Mouse (Mus musculus): Measurements from ENCODE around the gene Pnmt. TPM values are rescaled to one million over a fixed set of nuclear protein-coding genes. Genes with fewer than 3 reads are reported as not detected.

Pnmt gene
- total RNA-seq, 2 experiments from 2014 or later: 0.28 to 0.77 TPM

DNA sequence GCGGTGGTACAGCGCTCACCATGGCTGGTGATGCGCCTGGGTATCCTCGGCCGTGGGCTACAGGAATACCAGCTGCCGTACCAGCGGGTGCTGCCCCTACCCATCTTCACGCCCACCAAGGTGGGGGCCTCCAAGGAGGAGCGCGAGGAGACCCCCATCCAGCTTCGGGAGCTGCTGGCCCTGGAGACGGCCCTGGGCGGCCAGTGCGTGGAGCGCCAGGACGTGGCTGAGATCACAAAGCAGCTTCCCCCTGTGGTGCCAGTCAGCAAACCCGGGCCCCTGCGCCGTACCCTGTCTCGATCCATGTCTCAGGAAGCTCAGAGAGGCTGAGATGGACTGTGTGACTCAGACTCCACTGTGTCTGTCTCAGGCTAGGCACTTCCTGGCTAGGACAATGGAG lies 2.0 kb upstream of the Pnmt start:
- DNase-seq: peak; percentile 22

DNA sequence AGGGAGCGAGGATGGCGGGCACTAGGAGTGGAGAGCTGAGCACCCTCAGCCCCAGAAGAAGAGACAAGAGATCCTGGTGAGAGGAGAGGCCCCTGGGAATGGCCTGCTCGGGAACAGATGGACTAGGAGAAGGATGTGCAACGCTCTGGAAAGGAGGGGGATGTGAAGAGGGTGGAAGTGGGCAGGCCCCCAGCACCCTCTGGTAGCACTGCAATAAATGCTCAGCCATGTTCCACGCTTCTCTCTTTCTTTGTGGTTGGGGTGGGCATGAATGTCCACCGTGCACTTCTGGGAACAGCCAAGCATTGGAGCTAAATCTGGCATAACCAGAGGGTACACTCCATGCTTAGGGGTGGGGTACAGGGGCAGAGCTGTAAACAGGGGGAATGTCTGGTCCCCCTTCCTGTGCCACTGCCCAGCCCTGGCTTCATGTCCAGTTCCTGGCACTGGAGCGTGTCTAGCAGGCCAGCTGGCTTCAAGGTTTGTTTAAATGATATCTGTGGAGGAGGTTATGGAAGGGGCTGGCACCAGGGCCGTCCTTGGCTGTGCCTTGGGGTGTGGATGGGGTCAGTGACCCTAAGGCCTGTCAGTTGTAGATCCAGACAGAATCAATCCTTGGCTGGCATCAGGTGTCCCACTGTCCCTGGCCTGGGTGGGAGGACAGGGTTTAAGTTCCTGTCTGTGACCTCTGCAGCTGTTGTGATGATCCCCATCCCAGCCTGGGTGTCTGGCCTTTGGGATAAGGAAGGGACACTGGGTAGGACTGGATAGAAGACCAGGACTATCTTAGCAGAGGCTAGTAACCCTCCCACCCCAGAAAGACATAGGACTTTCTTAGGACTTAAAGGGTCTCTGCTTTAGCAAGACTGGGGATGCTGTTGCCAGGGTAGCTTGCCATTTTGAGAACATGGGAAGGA lies 1.3 kb upstream of the Pnmt start:
- DNase-seq: peak; percentile 71

DNA sequence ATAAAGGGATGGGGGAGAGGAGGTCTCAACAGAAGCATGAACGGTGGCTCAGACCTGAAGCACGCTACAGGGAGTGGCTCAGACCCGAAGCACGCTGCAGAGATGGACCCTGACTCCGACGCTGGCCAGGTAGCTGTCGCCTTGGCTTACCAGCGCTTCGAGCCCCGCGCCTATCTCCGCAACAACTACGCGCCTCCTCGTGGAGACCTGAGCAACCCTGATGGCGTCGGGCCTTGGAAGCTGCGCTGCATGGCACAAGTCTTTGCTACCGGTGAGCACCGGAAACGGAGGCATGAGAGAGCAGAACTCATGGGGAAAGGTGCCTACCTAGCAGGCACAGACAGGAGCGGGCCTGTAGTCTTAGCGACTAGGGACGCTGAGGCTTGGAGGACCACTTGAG lies 346 bp downstream of the Pnmt start:
- peak; percentile 9 for DNase-seq

DNA sequence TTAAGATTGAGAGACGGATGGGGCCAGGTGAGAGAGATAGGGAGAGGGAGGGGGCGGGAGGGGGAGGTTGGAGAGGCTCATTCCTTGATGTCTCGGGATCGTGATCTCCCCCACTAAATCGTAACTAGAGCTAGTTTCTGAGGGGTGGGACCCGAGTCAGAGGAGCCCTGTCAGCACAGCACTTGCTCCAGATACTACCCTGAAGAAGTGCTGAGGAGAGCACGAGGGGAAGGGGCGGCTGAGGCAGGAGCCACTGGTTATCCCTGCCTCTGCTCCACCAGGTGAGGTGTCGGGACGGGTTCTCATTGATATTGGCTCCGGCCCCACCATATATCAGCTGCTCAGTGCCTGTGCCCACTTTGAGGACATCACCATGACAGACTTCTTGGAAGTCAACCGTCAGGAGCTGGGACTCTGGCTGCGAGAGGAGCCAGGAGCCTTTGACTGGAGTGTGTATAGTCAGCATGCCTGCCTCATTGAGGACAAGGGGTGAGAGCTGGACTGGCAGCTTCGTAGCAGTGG lies 867 bp downstream of the Pnmt start:
- peak; percentile 10 for DNase-seq

DNA sequence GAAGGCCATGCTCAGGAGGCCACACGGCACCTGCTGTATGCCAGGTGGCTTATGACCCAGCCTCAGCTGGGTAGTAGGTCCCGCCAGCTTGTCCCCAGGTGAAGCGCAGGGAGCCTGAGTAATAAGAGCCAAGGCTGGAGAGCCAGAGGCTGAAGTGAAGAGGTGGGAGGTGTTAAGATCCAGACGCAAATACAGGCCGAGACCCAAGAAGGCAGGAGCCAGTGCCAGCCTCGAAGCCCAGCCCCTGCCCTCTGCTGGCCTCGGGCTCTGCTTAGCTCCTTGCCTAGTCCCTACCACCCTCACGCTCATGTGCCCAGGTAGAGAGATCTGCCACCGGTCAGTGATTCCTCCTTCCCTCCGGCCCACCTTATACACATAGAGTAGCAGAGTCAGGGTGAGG lies 2.0 kb downstream of the Pnmt start:
- DNase-seq: no peak

DNA sequence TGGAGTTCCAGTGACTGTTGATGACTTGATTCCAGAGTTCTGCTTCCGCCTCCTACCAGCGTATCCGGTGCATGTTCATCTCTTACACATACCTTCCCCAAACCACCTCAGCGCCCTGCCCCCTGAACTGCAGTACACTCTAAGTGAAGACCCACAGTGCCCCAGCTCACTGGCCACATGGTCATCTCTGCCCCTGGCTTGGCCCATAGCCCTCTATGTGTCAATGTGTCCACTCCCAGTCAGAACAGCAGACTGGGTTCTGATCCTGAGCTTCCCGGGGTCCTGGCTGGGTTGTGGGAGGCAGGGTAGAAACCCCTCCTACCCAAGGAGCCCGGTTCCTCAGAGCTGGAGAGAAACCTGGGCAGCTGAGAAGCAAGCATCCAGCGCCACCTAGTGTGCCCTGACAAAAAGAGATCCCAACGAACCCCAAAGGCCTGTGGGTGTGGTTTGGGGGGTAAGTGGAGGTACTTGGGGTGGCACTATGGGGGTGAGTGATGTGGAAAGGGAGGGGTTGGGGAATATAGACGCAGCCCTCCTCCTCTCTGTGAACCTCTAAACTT lies 3.1 kb downstream of the Pnmt start:
- peak; percentile 49 for DNase-seq

DNA sequence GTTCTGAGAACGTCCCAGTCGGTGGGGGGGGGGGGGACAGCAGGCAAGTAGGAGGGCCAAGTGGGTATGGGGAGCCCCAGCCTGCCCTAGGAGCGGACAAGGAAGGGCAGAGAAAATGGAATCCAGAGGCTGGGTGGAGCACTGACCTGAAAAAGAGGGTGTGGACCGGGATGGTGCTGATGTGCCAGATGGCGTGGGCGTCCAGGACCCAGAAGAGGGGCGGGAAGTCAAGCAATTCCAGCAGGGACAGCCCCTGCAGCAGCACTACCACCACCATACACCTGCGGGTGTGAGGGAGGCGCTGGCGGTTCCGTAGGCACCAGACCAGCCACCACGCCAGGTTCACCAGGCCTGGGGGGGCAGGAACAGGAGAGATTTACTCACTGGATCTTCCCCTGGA lies 3.9 kb downstream of the Pnmt start:
- no peak for DNase-seq

DNA sequence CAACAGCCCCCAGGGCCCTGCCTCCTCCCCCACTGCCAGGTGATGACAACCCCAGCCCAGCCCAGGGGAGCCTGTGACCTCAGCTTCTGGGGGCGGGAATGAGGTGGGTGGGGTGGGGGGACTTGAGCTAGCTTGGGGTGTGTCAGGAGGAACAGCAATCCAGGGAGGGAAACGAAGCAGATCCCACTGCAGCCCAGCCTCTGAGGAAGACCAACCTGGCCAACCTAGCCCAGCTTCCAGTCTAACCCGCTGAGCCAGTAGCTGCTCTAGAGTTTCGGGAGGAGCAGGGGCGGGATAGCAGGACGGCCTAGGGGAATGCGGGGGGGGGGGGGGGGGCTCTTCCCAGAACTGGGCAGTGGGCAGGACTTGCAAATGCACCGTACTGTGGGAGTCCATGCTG lies 5.8 kb downstream of the Pnmt start:
- no peak for DNase-seq

DNA sequence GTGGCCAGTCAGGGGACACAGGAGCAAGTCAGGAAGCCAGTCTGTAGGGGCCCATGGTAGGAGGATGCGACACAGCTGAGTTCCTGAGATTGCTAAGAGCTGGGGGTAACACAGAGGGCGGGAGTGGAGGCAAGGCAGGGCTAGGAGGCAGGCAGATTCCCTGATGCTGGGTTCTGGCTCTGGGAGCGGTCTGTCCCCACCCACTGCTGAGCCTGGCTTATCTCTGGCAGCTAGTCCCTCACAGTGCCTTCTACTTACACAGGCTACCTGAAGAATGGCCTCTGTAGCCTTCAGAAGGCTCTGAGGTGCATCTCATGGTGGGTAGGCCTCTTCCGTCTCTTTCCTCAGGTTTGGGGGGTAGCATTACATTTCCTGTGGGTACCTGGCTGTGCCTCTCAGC lies 6.4 kb downstream of the Pnmt start:
- DNase-seq: no peak

DNA sequence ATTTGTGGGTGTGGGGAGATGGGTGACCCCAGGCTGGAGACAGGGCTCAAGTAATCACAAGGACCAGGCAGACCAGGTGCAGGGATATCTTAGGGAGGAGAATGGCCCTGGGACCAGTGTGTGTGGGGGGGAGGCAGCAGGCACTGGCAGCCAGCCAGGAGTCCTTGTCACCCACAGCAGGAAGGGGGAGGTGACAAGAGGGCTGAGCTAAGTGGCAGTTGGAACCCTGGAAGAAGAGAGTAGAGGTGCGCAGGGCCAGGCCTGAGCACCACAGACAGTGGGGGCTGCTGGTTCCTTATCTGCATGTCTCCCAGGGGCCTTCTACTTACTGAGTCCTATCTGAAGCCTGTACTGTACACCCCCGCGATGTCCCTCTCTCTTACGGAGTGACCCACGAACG lies 7.1 kb downstream of the Pnmt start:
- peak; percentile 35 for DNase-seq

DNA sequence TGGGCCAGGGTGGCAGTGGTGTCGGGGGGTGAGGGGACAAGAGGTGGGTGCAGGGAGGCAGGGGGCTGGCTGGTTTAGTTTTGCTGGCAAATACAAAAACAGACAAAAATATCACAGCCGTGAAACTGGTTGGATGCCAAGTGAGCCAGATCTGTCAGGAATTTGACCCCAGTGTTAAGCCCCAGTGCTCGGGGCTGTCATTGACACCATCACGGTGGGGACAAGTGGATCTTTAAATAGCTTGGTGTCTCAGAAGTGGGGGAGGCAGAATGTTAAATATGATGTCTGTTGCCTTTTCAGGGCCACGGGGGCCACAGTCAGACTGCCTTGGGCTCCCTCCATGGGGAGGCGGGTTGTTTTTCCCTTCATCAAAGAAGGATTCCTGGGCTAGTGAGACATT lies 8.1 kb downstream of the Pnmt start:
- DNase-seq: peak; percentile 21

DNA sequence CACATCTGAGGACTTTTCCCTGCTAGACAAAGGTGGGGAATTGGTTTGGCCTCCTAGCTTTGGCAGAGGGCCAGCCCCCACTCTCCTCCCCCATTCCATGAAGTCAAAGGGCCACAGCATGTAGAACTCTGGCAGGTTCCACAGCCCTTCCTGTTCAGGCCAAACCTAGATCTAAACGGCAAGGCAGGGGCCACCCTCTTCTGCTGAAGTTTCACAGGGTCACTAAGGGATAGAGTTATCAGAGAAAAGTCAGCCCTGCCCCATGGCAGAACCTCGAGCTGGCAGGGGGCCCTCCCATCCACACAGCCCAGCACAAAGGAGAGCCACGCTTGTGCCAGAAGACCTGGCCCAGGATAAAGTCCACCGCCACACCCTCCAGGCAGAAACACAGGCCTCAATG lies 8.8 kb downstream of the Pnmt start:
- peak; percentile 28 for DNase-seq

DNA sequence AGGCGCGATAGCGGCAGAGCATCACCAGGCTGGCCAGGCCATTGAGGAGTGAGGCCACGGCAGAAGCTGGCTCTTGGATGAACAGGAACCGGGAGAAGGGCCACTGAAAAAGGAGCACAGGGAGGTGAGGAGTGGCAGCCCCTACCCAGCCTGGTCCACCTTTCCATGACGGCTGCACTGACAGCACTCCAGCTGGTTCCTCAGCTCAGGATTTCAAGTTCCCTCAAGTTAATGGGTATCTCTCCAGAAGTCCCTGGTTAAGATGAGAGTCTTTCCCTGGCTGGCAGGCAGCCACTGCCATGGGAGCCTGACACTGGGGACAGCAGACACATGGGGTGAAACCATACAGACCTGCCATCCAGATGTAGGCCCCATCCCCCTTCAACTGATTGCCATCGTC lies 11.7 kb downstream of the Pnmt start:
- no peak for DNase-seq

DNA sequence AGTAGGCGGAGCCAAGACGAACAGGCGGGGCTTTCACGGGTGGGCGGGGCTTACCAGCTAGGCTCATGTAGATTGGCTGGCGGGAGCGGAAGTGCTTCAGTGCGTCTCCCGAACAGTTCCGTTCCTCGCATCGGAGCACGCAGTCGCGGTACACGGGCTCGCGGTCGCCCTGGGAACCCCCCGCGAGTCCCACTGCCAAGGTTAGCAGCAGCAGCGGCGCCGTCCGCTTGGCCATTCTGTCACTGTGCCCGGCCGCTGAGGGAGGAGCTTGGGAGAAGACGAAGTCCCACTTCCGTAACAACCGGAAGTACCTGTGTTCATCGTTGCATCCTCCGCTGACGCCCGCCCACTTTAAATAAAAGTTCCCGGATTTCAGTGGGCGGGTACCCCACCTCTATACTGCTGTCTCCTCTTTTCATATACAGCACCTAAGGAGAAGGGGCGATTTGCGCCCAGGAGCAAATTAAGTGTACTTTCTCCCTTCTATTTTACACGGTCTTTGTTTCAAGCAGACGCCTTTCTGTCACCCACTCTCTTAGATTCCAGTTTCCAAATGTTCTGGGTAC lies 14.0 kb downstream of the Pnmt start, which contains the start of gene Pgap3:
TSS of gene Pgap3 (minus strand) at position 330 of the 566 bp plus-strand sequence.
- peak; percentile 80 for DNase-seq

DNA sequence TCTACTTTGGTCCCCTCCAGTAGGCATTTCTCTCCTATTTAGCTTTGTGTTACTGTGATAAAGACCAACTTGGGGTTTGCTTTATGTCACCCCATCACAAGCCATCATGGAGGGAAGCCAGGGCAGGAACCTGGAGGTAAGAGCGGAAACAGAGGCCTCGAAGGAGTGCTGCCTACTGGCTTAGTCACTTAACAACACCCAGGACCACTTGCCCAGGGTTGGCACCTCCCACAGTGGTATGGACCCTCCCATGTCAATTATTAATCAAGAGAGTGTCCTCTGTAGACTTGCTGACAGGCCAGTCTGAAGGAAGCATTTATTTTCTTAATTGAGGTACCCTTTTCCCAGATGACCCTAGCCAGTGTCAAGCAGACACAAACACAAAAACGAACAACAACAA lies 14.6 kb downstream of the Pnmt start:
- DNase-seq: no peak

DNA sequence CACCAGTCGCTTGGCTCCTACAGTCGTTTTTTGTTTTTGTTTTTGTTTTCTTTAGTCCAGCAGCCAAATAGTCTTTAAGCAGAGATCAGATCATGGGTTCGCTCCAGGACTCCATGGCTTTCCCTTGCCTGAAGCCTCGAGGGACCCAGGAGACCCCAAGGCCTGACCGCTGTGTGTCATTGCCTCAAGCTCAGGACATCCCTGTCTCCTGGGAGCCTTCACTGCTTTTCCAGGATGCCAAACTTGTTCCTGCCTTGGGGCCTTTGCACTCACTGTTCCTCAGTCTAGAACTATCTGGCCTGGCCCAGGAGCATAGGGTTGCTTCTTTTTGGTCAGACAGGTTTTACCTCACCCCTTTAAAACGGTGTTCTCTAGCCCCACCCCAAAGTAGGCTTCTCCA lies 20.4 kb downstream of the Pnmt start:
- no peak for DNase-seq

DNA sequence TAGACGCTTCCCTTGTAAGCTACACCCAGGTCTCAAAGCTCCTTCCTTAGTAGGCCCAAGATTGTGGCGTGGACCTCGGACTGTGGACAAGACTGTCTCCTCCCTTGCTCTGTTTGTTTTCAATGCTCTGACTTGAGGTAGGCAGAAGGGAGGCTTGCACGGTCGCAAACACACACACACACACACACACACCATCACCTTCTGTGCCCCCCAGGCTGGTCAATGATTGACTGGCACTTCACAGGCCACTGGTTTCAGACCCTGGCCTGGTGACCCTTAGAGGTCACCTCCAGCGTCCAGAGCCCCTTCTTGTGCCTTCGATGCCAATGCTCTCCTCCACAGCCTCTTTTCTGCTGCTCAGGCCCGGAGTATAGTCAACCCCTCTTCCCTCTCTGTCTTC lies 22.6 kb downstream of the Pnmt start:
- DNase-seq: no peak

DNA sequence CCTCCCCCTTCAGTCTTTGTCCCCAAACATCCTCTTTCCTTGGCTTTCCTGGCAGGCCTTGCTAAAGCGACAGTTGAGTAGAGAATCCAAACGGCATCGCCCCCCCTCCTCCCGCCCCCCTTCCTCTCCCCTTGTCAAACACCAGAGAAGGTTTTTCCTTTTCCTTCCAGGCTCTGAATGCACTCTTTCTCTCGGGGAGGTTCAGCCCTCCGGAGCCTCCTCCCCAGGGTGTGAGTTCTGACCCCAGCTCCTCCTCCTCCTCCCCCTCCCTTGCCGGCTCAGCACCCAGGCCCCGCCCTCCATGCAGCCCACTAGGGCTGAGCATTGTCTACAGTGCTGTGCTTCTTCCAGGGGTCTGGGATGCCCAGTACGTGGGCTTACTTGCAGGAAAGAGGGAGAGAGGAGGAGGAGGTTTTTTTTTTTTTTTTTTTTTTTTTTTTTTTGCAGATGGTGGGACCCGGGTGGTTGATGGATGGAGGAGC lies 23.1 kb downstream of the Pnmt start:
- DNase-seq: no peak

DNA sequence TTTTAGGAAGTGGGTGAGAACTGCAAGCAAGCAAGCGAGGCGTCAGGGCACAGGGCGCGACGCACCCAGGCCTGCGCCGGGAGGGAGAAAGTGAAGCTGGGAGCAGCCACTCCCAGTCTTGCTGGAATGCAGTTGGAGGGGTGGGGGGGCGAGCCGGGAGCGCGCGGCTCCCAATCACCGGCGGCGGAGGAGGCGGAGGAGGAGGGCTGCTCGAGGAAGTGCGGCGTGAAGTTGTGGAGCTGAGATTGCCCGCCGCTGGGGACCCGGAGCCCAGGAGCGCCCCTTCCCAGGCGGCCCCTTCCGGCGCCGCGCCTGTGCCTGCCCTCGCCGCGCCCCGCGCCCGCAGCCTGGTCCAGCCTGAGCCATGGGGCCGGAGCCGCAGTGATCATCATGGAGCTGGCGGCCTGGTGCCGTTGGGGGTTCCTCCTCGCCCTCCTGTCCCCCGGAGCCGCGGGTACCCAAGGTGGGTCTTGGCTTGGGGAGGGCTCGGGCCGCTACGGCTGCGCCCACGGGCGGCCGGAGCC lies 26.1 kb downstream of the Pnmt start, which contains the start of gene Erbb2:
TSS of gene Erbb2 (plus strand) at position 198 of the 524 bp plus-strand sequence.
- DNase-seq: peak; percentile 66

DNA sequence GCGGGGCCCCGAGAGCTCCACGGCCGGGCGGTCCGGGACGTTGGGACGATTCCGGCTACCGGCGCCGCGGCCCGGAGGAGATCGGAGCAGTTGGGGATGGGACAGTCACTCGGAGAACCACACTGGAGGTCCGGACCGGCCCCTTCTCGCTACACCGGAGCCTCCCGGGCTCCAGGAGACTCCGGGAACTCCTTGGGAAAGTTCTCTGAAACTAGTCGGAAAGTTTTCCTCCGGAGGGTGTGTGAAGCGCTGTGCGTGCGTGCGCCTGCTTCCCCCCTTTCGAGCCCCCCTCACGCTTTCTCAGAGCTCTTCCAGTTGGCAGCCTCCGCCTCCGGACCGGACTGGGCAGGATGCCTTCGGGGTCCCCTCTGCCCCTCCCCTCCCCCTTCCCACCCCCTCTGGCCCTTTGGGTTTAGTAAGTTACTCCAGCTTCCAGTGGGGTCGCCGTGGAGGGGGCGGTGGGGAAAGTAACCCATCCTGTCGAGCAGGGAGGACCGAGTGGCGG lies 26.6 kb downstream of the Pnmt start:
- peak; percentile 41 for DNase-seq

DNA sequence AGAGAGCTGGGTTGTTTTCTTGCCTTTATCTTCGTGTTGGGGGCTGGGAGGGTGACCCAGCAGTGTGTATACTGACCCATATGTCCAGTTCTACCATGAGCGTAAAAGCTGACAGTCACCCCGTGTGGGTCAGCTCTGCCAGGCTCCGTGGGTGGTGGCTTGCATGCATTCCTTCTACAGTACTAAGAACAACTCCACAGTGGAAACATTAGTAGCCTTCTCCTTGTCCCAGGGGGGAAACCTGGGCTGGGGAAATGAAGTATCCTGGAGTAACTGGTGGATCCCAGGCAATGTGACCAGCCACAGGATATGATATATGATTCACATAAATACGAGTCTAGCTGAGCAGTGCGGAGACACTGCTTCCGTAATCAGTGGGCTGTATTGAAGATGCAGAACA lies 27.5 kb downstream of the Pnmt start:
- no peak for DNase-seq

DNA sequence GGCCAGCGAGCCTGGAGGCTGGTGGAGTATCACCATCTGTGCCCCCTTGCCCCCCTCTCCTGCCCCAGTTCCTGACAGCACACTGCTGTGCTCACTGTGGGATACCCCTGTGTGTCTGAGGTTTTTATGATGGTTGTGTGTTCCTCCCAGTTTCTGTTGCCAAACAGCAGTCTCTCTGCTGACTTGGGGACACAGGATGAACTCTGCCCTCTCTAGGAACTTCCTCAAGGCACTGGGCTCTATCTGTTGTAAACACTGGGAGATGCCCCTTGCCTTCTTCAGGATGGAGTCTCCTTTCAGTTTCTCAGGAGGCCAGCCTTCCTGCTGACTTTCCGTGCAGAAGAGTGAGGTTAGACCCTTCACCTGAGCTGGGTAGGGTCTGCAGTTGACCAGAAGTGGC lies 27.9 kb downstream of the Pnmt start:
- DNase-seq: no peak

DNA sequence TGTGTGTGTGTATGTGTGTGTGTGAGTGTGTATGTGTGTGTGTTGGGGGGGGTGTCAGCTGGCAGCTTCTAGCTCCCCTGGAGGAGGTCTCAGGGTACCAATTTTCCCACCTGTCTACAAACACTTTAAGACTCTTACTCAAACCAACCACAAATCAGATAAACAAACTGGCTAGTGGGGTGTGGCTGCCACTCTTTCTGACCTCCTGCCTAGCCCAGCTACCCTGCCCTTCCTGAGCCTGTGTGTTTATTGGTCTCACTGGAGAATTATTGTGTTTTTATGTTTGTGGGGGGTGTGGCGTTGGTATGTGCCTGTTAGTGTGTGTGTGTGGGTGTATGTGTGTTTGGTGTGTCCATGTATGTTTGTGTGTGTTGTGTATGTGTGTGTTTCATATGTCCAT lies 30.8 kb downstream of the Pnmt start:
- no peak for DNase-seq
